Mouse (Mus musculus) bone marrow macrophage, adult 2 months (primary cell): ENCODE results near the gene Actn1.

Experiments
- CTCF ChIP-seq: IDR thresholded peaks from 2 replicates; pipeline ENCODE4 v1.5.1; 2012; ENCODE audit warnings: low read depth, mild to moderate bottlenecking, low read length, moderate library complexity
- POLR2A ChIP-seq: IDR thresholded peaks from 2 replicates; pipeline ENCODE4 v1.6.1; 2012; ENCODE audit warnings: mild to moderate bottlenecking, low read depth, low read length, borderline replicate concordance

DNA sequence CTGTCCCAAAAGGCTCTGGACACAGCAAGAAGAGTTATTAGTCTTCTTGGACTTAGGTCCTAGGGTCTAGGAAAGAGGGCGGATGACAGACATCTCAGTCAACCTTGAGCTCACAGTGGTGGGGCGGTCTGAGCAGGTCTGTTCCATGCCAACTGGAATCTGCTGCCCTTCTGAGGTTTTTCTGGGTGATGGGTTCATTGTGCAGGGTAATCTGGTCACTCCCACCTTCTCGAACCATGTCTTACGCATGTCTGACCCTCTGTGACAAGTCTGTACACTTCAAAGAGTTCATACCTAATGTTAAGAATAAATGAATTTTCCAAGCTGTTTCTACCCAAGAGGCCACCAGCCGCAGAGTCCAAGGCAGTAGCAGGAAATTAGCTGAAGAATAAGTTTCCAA is 29.3 kb downstream of the Actn1 start:
- no peak for TF ChIP-seq CTCF
- no peak for TF ChIP-seq POLR2A
